Mouse (Mus musculus) E14TG2a.4 (cell line): ENCODE measurements around the gene Slc15a5.

Experiments used
- H3K27me3 ChIP-seq: 2 replicates; pipeline ENCODE4 v1.6.1; 2014; ENCODE audit warnings: low read length, control low read depth; ENCODE audit not compliant: insufficient read depth
- H3K36me3 ChIP-seq: 2 replicates; pipeline ENCODE4 v1.6.1; 2014; ENCODE audit warnings: low read length, control low read depth; ENCODE audit not compliant: insufficient read depth
- H3K4me1 ChIP-seq: replicated peaks from 2 replicates; pipeline ENCODE4 v1.6.1; 2014; ENCODE audit warnings: low read depth, low read length, control low read depth
- H3K4me3 ChIP-seq: replicated peaks from 2 replicates; pipeline ENCODE4 v1.5.1; 2014; ENCODE audit warnings: mild to moderate bottlenecking, low read length
- H3K9me3 ChIP-seq: 2 replicates; pipeline ENCODE4 v1.6.1; 2014; ENCODE audit warnings: low read length, control low read depth
- CTCF ChIP-seq: conservative IDR thresholded peaks from 2 replicates; pipeline ENCODE4 v1.5.1; 2014; ENCODE audit warnings: low read length
- NANOG ChIP-seq: IDR thresholded peaks from 2 replicates; pipeline ENCODE4 v1.6.1; 2014; ENCODE audit warnings: borderline replicate concordance, low read length, mixed read lengths
- POU5F1 ChIP-seq: IDR thresholded peaks from 2 replicates; pipeline ENCODE4 v1.6.1; 2014; ENCODE audit warnings: low read length, borderline replicate concordance

Slc15a5 gene

DNA sequence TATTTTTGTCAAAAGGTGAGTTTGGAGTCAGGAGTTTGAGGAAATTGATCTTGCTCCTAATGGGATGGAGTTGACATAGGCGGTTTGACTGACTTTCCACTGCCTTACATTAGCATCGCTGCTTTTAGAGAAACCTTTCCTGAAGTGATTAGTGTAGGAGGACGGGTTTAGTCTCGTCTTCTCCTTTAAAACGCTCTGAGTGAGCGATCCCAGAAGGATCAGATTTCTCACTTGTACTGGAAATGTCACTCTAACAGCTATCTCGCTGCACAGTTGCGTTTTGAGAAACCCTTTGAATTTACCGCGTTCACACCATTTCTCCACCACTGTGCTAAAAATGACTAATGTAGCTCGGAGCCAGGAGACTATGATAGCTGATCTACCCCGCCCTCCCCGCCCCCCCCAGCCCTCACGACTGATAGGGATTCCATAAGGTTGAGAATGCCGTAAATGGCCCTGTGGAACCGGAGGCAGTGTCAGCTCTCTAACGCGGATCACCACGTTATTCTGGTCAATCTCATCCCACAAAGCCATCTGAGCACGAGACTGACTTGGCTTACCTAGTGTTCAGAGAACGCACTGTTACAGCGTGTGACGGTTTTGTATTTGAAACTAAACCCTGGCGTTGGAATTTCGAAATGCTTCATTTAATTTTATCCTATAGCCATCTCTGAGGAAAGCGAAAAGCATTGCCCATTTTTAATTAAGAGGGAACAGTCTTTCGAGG is 73.0 kb downstream of the Slc15a5 start:
- Histone ChIP-seq H3K36me3 (no peaks in the 10 kb centered on the region), H3K27me3 (no peaks in the 10 kb centered on the region)

GRCm38 (mm10) chr6:137989853-137990252 is 89.9 kb downstream of the Slc15a5 start:
- no peaks in the 10 kb centered on the region for H3K36me3 ChIP-seq
- no peak for TF ChIP-seq NANOG
- TF ChIP-seq CTCF: peak; percentile 44
- TF ChIP-seq POU5F1: no peak
- H3K9me3 ChIP-seq: no peaks in the 10 kb centered on the region
- H3K27me3 ChIP-seq: no peaks in the 10 kb centered on the region
- no peak overlapping the region for H3K4me3 ChIP-seq
- no peaks in the 10 kb centered on the region for H3K4me1 ChIP-seq

More for the DNA sequence above, 73.0 kb downstream of the Slc15a5 start:
- Histone ChIP-seq H3K9me3 (no peaks in the 10 kb centered on the region), H3K4me3 (no peak overlapping the region), H3K4me1 (no peaks in the 10 kb centered on the region)
- TF ChIP-seq POU5F1: no peak
- no peak for TF ChIP-seq CTCF
- TF ChIP-seq NANOG: no peak

DNA sequence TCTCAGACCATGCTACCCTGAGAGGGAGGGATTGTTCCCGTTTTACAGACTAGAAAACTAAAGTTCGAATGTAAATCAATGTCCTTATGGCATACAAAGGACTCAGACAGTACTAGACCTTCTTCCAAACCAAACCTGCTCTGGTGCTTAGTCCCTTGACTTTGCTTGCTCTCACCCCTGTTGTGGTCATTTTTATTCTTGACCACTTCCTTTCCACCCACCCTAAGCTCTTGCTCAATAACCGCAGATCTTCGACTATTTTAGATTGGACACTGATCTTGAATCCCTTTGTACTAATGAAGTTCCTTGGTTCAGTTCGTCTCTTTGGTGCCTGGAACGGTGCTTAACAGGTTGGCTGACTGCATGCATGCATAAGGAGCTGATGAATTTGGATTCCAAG is 94.5 kb downstream of the Slc15a5 start:
- TF ChIP-seq CTCF (no peak), POU5F1 (no peak), NANOG (no peak)

DNA sequence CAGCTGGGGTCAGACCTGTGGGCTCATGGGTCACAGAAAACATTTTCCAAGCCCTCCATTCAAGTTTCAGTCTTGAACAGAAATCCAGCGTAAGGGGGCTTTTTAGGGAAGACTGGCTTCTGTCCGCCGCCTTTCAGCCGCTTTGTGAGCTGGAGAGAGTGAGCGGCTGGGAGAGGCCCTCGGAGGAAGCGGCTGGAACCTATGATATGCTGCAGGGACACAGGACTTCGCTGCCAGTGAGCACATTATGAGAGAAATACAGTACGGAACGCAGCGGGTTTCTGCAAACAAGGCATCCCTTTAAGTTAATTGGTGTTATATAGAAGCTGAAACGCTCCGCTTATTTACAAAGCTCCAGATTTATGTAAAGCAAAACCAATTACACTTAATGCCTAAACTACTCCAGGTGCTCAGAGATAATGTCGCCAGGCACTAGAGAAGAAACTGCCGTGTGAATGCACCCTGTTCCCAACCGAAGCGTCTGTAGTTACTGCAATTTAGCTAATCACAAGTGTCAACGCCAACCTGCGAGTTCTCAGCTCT is 97.5 kb downstream of the Slc15a5 start:
- H3K4me3 ChIP-seq: peak overlapping the region; percentile 45; the same call in 1 of the 2 replicates
- H3K27me3 ChIP-seq: peaks cover 2% of the 10 kb centered on the region; the same call in 1 of the 2 replicates
- H3K9me3 ChIP-seq: no peaks in the 10 kb centered on the region
- H3K4me1 ChIP-seq: no peaks in the 10 kb centered on the region
- H3K36me3 ChIP-seq: no peaks in the 10 kb centered on the region
- TF ChIP-seq CTCF (no peak), NANOG (no peak), POU5F1 (no peak)

More for the DNA sequence above, 94.5 kb downstream of the Slc15a5 start:
- Histone ChIP-seq H3K9me3 (no peaks in the 10 kb centered on the region), H3K4me3 (no peak overlapping the region), H3K36me3 (no peaks in the 10 kb centered on the region), H3K27me3 (peaks cover 2% of the 10 kb centered on the region; the same call in 1 of the 2 replicates), H3K4me1 (no peaks in the 10 kb centered on the region)

- no peaks in the 10 kb centered on the region for H3K9me3 ChIP-seq
- H3K27me3 ChIP-seq: peaks cover 2% of the 10 kb centered on the region; the same call in 1 of the 2 replicates
- TF ChIP-seq POU5F1: no peak
- 0 out of 2 replicates have a peak, but pooled peaks have one; percentile 14 for TF ChIP-seq CTCF
- no peaks in the 10 kb centered on the region for H3K36me3 ChIP-seq
- H3K4me1 ChIP-seq: no peaks in the 10 kb centered on the region
- H3K4me3 ChIP-seq: no peak overlapping the region
Observed at GRCm38 (mm10) chr6:137980905-137981696, 98.6 kb downstream of the Slc15a5 start.

GRCm38 (mm10) chr6:137980413-137980812 is 99.3 kb downstream of the Slc15a5 start:
- Histone ChIP-seq H3K9me3 (no peaks in the 10 kb centered on the region), H3K36me3 (no peaks in the 10 kb centered on the region), H3K4me3 (no peak overlapping the region), H3K4me1 (no peaks in the 10 kb centered on the region), H3K27me3 (peaks cover 2% of the 10 kb centered on the region; the same call in 1 of the 2 replicates)
- TF ChIP-seq NANOG (no peak), POU5F1 (no peak)

- Histone ChIP-seq H3K27me3 (peaks cover 2% of the 10 kb centered on the region; the same call in 1 of the 2 replicates), H3K9me3 (no peaks in the 10 kb centered on the region), H3K4me3 (no peak overlapping the region), H3K36me3 (no peaks in the 10 kb centered on the region), H3K4me1 (no peaks in the 10 kb centered on the region)
- TF ChIP-seq POU5F1 (no peak), NANOG (no peak), CTCF (no peak)
Observed at GRCm38 (mm10) chr6:137979802-137980201, 99.9 kb downstream of the Slc15a5 start.

DNA sequence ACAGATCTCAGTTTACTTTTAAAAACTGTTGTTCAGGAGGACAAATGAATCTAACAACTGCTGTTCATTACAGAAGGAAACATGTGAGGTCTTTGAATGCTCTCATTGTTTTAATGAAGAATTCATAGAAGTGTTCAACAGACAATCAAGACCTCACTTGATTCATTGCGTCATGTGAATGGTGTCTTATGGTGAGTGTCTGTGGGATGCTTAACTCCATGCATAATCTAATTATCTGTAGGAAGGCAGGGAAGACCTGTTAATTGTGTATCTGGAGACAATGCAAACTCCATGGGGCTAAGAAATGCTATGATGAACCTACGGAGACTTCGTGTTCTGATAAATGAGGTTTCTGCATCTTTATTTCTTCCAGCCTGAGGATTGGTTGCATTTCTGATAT is 103.7 kb downstream of the Slc15a5 start:
- no peaks in the 10 kb centered on the region for H3K27me3 ChIP-seq
- H3K9me3 ChIP-seq: no peaks in the 10 kb centered on the region
- no peak for TF ChIP-seq NANOG
- no peak for TF ChIP-seq CTCF
- no peak for TF ChIP-seq POU5F1
- no peaks in the 10 kb centered on the region for H3K4me1 ChIP-seq
- no peaks in the 10 kb centered on the region for H3K36me3 ChIP-seq
- no peak overlapping the region for H3K4me3 ChIP-seq

DNA sequence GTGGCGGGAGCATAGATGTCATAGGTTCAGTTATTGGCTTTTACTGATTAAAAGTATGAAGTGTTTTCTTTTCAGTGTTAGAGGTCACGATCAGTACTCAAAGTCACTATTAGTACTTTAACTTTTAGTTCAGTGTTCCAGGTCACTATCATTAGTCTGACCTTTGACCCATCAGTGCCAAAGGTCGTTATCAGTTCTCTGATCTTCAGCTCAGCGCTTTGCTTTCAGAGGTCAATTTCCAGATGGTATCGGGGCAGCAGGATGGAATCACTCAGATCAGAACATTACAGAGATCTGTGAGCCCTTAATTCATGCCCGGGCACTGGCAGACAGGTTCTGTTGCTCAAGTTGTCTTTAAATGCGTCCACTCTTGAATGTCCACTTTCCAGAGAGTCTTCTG is 116.0 kb downstream of the Slc15a5 start:
- Histone ChIP-seq H3K27me3 (no peaks in the 10 kb centered on the region), H3K9me3 (peaks cover 26% of the 10 kb centered on the region), H3K4me3 (no peak overlapping the region), H3K4me1 (no peaks in the 10 kb centered on the region), H3K36me3 (no peaks in the 10 kb centered on the region)
- TF ChIP-seq CTCF (no peak), POU5F1 (no peak), NANOG (no peak)
